Mouse (Mus musculus): ENCODE results near the gene Dip2c.

DNA sequence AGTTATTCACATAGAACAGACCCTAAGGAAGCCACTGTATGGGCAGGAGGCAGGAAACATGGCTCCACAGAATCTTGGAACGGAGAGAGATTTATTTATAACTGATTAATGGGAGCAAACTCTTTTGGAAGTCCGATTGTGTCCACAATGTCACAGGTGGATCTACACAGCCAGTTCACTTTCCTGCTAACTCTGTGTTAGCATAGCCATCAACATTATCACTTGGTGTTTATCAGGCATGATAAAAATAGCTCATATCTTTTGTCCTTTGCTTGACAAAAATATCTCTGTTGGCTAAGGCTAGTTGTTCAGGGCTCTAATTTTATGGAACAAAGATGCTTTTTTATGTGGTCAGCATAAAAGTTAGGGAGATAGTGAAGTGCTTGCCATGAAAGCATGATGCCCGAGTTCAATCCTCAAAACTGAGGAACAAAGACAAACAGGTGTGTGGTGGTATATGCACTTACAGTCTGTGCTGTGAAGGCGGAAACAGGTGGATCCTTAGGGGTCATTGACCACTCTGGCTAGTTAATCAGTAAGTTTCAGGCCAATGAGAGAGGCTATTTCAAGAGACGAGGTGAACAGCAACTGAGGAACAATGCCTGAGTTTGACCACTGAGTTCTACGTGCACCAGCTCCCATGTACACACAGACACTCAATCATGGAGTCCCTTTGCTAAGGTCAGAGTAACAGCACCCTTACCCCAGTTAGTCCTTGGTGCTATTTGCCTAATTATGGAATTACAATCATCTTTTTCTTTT lies 169.4 kb downstream of the Dip2c start:
- TF ChIP-seq CTCF (IDR thresholded peaks at IDR 0.05; ENCODE audit: low read depth) (no peak), EP300 (IDR thresholded peaks at IDR 0.05; ENCODE audit: low read depth) (no peak)
